Mouse (Mus musculus) CH12.LX (cell line): ENCODE measurements at regions not wholly inside any gene's neighbourhood (a gene's known extent, or its start where the extent isn't known, plus 50 kb on each side); places are given as distances from the start of the nearest gene placed in this dataset.

Source experiments
- DNase-seq: peaks from one replicate; pipeline ENCODE4 v3.0.0-alpha.2; 2013; ENCODE audit errors: extremely low read depth
- H3K27ac ChIP-seq: 2 replicates; pipeline ENCODE4 v1.5.1; 2012; ENCODE audit warnings: low read depth, mild to moderate bottlenecking, control low read depth, moderate library complexity; ENCODE audit not compliant: insufficient read depth
- H3K27me3 ChIP-seq: replicated peaks from 2 replicates; pipeline ENCODE3; 2012; ENCODE audit warnings: inconsistent platforms
- H3K36me3 ChIP-seq, 2 experiments: replicated peaks in 1 of 2; 2 replicates each; pipeline versions ENCODE3 to v1.6.1; 2012; ENCODE audit warnings: inconsistent platforms in 1 of 2, low read length in 1 of 2, mild to moderate bottlenecking in 1 of 2, mixed read lengths in 1 of 2, moderate library complexity in 1 of 2; ENCODE audit not compliant: control insufficient read depth in 1 of 2, insufficient read depth in 1 of 2
- H3K4me1 ChIP-seq, 2 experiments: 2 replicates each; pipeline ENCODE4 v1.6.1; 2012; ENCODE audit warnings: inconsistent platforms in 1 of 2, moderate library complexity in 1 of 2; ENCODE audit not compliant: insufficient read depth in 2 of 2, control insufficient read depth in 1 of 2
- H3K4me2 ChIP-seq: 2 replicates; pipeline ENCODE4 v1.6.1; 2012; ENCODE audit warnings: low read depth, mild to moderate bottlenecking, control low read depth; ENCODE audit not compliant: poor library complexity, insufficient read depth, severe bottlenecking
- H3K4me3 ChIP-seq, 3 experiments: fragments of 150-350 bp in 1 of 3; sonication (generic) in 1 of 3; replicated peaks in 1 of 3; 2 replicates each; pipeline versions ENCODE3 to v1.5.1; 2011 to 2012; ENCODE audit warnings: low read depth in 2 of 3, low read length in 2 of 3, mild to moderate bottlenecking in 2 of 3, moderate library complexity in 2 of 3, control low read depth in 1 of 3, improper control_type of control experiment in 1 of 3, inconsistent platforms in 1 of 3, mixed read lengths in 1 of 3; ENCODE audit not compliant: poor library complexity in 1 of 3
- H3K79me2 ChIP-seq: replicated peaks from 2 replicates; pipeline ENCODE4 v1.6.1; 2012; ENCODE audit warnings: mild to moderate bottlenecking, moderate library complexity; ENCODE audit not compliant: control insufficient read depth, poor library complexity, insufficient read depth, severe bottlenecking; ENCODE audit errors: extremely low read depth
- H3K9ac ChIP-seq: 2 replicates; pipeline ENCODE4 v1.6.1; 2012; ENCODE audit warnings: low read depth, mild to moderate bottlenecking, control low read depth, moderate library complexity; ENCODE audit not compliant: insufficient read depth
- H3K9me3 ChIP-seq: replicated peaks from 2 replicates; pipeline ENCODE3; 2012; ENCODE audit warnings: low read length, inconsistent platforms, mixed read lengths
- CHD1 ChIP-seq: IDR thresholded peaks from 2 replicates; pipeline ENCODE4 v1.6.1; 2012; ENCODE audit warnings: low read depth, low read length, improper control_type of control experiment, inconsistent platforms
- CHD2 ChIP-seq: IDR thresholded peaks from 2 replicates; pipeline ENCODE4 v1.6.1; 2011; ENCODE audit warnings: low read length, improper control_type of control experiment
- EP300 ChIP-seq: IDR thresholded peaks from 2 replicates; pipeline ENCODE4 v1.6.1; 2011; ENCODE audit warnings: low read length, improper control_type of control experiment
- HCFC1 ChIP-seq: IDR thresholded peaks from 2 replicates; pipeline ENCODE4 v1.6.1; 2012; ENCODE audit warnings: low read depth, mild to moderate bottlenecking, inconsistent platforms, low read length, improper control_type of control experiment
- IRF4 ChIP-seq: IDR thresholded peaks from 2 replicates; pipeline ENCODE4 v1.6.1; 2014; ENCODE audit warnings: low read depth, mild to moderate bottlenecking, inconsistent platforms, low read length, improper control_type of control experiment
- JUN ChIP-seq: IDR thresholded peaks from 2 replicates; pipeline ENCODE4 v1.6.1; 2011; ENCODE audit warnings: low read depth, mild to moderate bottlenecking, low read length, improper control_type of control experiment, moderate library complexity; ENCODE audit not compliant: insufficient read depth
- MAZ ChIP-seq: IDR thresholded peaks from 2 replicates; pipeline ENCODE4 v1.6.1; 2012; ENCODE audit warnings: low read depth, mild to moderate bottlenecking, inconsistent platforms, low read length, improper control_type of control experiment, moderate library complexity
- MXI1 ChIP-seq: IDR thresholded peaks from 2 replicates; pipeline ENCODE4 v1.6.1; 2011; ENCODE audit warnings: mild to moderate bottlenecking, low read depth, low read length, improper control_type of control experiment
- NELFE ChIP-seq: IDR thresholded peaks from 2 replicates; pipeline ENCODE4 v1.6.1; 2011; ENCODE audit warnings: low read depth, low read length, improper control_type of control experiment
- POLR2A ChIP-seq: IDR thresholded peaks from 2 replicates; pipeline ENCODE4 v1.6.1; 2011; ENCODE audit warnings: low read depth, mild to moderate bottlenecking, improper control_type of control experiment, low read length
- RAD21 ChIP-seq: IDR thresholded peaks from 2 replicates; pipeline ENCODE4 v1.6.1; 2011; ENCODE audit warnings: low read depth, mild to moderate bottlenecking, low read length, improper control_type of control experiment, moderate library complexity
- RCOR1 ChIP-seq: conservative IDR thresholded peaks from 2 replicates; pipeline ENCODE4 v1.6.1; 2012; ENCODE audit warnings: low read depth, mild to moderate bottlenecking, inconsistent platforms, low read length, improper control_type of control experiment
- USF2 ChIP-seq: conservative IDR thresholded peaks from 2 replicates; pipeline ENCODE4 v1.6.1; 2011; ENCODE audit warnings: low read depth, low read length, improper control_type of control experiment
- ZC3H11A ChIP-seq: IDR thresholded peaks from 2 replicates; pipeline ENCODE4 v1.6.1; 2012; ENCODE audit warnings: low read depth, mild to moderate bottlenecking, inconsistent platforms, low read length, improper control_type of control experiment
- dilution Hi-C: fragments of 300-500 bp; cut with MboI; formaldehyde crosslinking; loops from 2 replicates; pipeline ENCODE4 v1.14.3; 2020; ENCODE audit warnings: low sequenced_read_pairs; ENCODE audit not compliant: extremely low pct_unique_long_range_greater_than_20kb, extremely low pct_ligation_motif_present
- in situ Hi-C: fragments of 300-500 bp; cut with MboI; formaldehyde crosslinking; loops from 3 replicates; pipeline ENCODE4 v1.14.3; 2019; ENCODE audit warnings: low sequenced_read_pairs, low pct_ligation_motif_present, low pct_unique_long_range_greater_than_20kb, mixed read lengths

GRCm38 (mm10) chr17:4429036-4429435 is 565.1 kb upstream of the Arid1b start:
- in situ Hi-C loops: no loop called here
- Histone ChIP-seq H3K27ac (no peak overlapping the region), H3K9ac (no peak overlapping the region), H3K27me3 (no peaks in the 10 kb centered on the region), H3K79me2 (no peaks in the 10 kb centered on the region), H3K4me3 (no peak overlapping the region), H3K4me2 (no peak overlapping the region), H3K9me3 (no peaks in the 10 kb centered on the region), H3K36me3 (no peaks in the 10 kb centered on the region), H3K4me1 (no peaks in the 10 kb centered on the region)
- dilution Hi-C loops: no loop called here
- no peak for DNase-seq
- no peak for TF ChIP-seq MAZ
- TF ChIP-seq USF2: no peak
- TF ChIP-seq HCFC1: no peak
- no peak for TF ChIP-seq RAD21

DNA sequence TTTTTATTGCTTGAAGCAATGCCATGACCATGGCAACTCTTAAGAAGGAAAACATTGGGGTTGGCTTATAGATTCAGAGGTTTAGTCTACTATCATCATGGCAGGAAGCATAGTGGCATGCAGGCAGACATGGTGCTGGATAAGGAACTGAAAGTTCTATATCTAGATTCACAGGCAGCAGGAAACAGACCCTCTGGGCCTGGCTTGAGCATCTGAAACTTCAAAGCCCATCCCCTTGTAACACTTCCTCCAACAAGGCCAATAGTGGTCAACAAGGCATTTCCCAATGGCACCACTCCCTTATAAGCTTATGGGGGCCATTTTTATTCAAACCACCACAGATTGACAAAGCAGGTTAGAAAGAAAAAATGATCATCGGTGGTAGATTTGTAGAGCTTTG is 548.5 kb upstream of the Arid1b start:
- no peak overlapping the region for H3K9ac ChIP-seq
- no peak overlapping the region for H3K4me2 ChIP-seq
- H3K36me3 ChIP-seq: no peaks in the 10 kb centered on the region
- no peaks in the 10 kb centered on the region for H3K79me2 ChIP-seq
- dilution Hi-C loops: no loop called here
- in situ Hi-C loops: no loop called here
- TF ChIP-seq CHD1 (no peak), ZC3H11A (no peak), JUN (no peak), MXI1 (no peak), RCOR1 (0 out of 2 replicates have a peak, but pooled peaks have one; percentile 29), POLR2A (no peak), IRF4 (peak; percentile 42; the same call in 1 of the 2 replicates), NELFE (no peak), MAZ (no peak), EP300 (peak; percentile 60; the same call in 1 of the 2 replicates)
- no peaks in the 10 kb centered on the region for H3K27me3 ChIP-seq
- no peak overlapping the region for H3K27ac ChIP-seq
- H3K4me3 ChIP-seq: no peak overlapping the region
- H3K4me1 ChIP-seq: peaks cover 2 to 12% of the 10 kb centered on the region in 2 experiments; a peak in 2 of 4 replicates
- H3K9me3 ChIP-seq: no peaks in the 10 kb centered on the region
- DNase-seq: peak; percentile 40

DNA sequence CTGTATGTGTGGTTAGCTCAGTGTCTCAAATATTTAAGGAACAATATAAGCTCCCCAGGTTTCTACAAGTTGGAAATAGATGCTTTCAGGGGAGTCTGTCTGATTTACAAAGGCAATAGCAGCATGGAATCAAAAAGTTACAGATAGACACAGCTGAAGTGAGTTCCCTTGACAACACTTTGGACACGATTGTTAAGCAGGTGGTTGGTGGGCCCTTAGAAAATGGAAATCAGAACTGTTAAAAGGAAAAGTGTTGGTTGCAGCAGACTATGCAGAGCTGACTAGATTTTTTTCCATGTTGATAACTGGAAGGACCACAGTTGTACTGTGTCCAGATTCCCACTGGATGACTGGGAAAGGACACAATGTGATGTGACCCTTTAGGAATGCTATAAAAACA is 536.6 kb upstream of the Arid1b start:
- H3K27me3 ChIP-seq: no peaks in the 10 kb centered on the region
- dilution Hi-C loops: no loop called here
- TF ChIP-seq CHD2 (no peak), MAZ (no peak)

More for the DNA sequence above, 536.6 kb upstream of the Arid1b start:
- Histone ChIP-seq H3K36me3 (no peaks in the 10 kb centered on the region), H3K9me3 (no peaks in the 10 kb centered on the region), H3K4me1 (peaks cover 0 to 6% of the 10 kb centered on the region in 2 experiments; a peak in 1 of 4 replicates), H3K79me2 (no peaks in the 10 kb centered on the region), H3K4me3 (no peak overlapping the region), H3K9ac (no peak overlapping the region), H3K27ac (no peak overlapping the region), H3K4me2 (no peak overlapping the region)
- no peak for DNase-seq
- in situ Hi-C loops: no loop called here
